Mouse (Mus musculus) liver, embryonic 11.5 days (tissue): ENCODE results near the gene Ifit3b. TPM values are rescaled to one million over a fixed set of nuclear protein-coding genes. Genes with fewer than 3 reads are reported as not detected.
"Not testable (repeated sequence)": the region's sequence is repeated elsewhere in the genome, so short reads cannot be mapped to it uniquely, and the experiment has no call there.

ENCODE experiments used
- ATAC-seq: fragments of 200-750 bp; cut with Nextera tagmentation; replicated peaks from 2 replicates; pipeline ENCODE4 v1.8.0; 2017; ENCODE audit warnings: moderate number of reproducible peaks, mild to moderate bottlenecking, moderate TSS enrichment, moderate library complexity; ENCODE audit not compliant: low FRiP score
- DNase-seq: peaks from one replicate; pipeline ENCODE4 v3.0.0-alpha.2; 2017; ENCODE audit warnings: low spot score
- H3K27ac ChIP-seq: fragments of 300-500 bp; sonication (generic); 2 replicates; pipeline ENCODE4 v1.5.1; 2014; ENCODE audit warnings: mild to moderate bottlenecking, low read depth, low read length, control low read depth
- H3K27me3 ChIP-seq: fragments of 300-500 bp; sonication (generic); replicated peaks from 2 replicates; pipeline ENCODE4 v1.6.1; 2014; ENCODE audit warnings: low read length, mixed read lengths; ENCODE audit not compliant: control insufficient read depth, insufficient read depth
- H3K36me3 ChIP-seq: fragments of 300-500 bp; sonication (generic); 2 replicates; pipeline ENCODE4 v1.6.1; 2014; ENCODE audit warnings: mild to moderate bottlenecking, low read length, moderate library complexity, mixed read lengths; ENCODE audit not compliant: control insufficient read depth, insufficient read depth
- H3K4me1 ChIP-seq: fragments of 300-500 bp; sonication (generic); replicated peaks from 2 replicates; pipeline ENCODE4 v1.6.1; 2014; ENCODE audit warnings: low read length, mixed read lengths; ENCODE audit not compliant: control insufficient read depth, insufficient read depth
- H3K4me2 ChIP-seq: fragments of 300-500 bp; sonication (generic); 2 replicates; pipeline ENCODE4 v1.6.1; 2014; ENCODE audit warnings: mild to moderate bottlenecking, control low read depth, moderate library complexity
- H3K4me3 ChIP-seq: fragments of 300-500 bp; sonication (generic); 2 replicates; pipeline ENCODE4 v1.5.1; 2014; ENCODE audit warnings: low read depth, low read length, control low read depth
- H3K9ac ChIP-seq: fragments of 300-500 bp; sonication (generic); 2 replicates; pipeline ENCODE4 v1.6.1; 2014; ENCODE audit warnings: low read depth, low read length, control low read depth
- H3K9me3 ChIP-seq: fragments of 300-500 bp; sonication (generic); 2 replicates; pipeline ENCODE4 v1.6.1; 2016; ENCODE audit warnings: low read length, inconsistent platforms, mixed read lengths; ENCODE audit not compliant: control insufficient read depth
- WGBS: fragments of 180-500 bp; shearing (Covaris S2); extraction: QIAGEN DNeasy Blood & Tissue Kit; methylation state at CpG from one replicate; pipeline ENCODE4 v1.1.7; 2014; 5-methylcytosine and 5-hydroxymethylcytosine counted together
- polyA plus RNA-seq: library from polyadenylated mRNA; unstranded; fragments of >200 nt; fragmentation: Nextera tagmentation; extraction: Ambion mirVana; gene quantifications from 2 replicates; pipeline ENCODE4 v1.2.1, GENCODE M21; 2014

Ifit3b gene
- polyA plus RNA-seq, 1 experiment from 2014 or later: not detected

GRCm38 (mm10) chr19:34598341-34598740 is 9.4 kb upstream of the Ifit3b start:
- no peak overlapping the region for H3K4me2 ChIP-seq
- H3K9ac ChIP-seq: no peak overlapping the region
- DNase-seq: no peak
- H3K27me3 ChIP-seq: no peaks in the 10 kb centered on the region
- H3K36me3 ChIP-seq: no peaks in the 10 kb centered on the region
- no peak overlapping the region for H3K27ac ChIP-seq
- ATAC-seq: no peak
- no peaks in the 10 kb centered on the region for H3K9me3 ChIP-seq
- no peaks in the 10 kb centered on the region for H3K4me1 ChIP-seq
- WGBS: 75% methylated on average over 2 of the region's 2 CpGs
- H3K4me3 ChIP-seq: no peak overlapping the region

GRCm38 (mm10) chr19:34599250-34599649 is 8.5 kb upstream of the Ifit3b start:
- not testable (repeated sequence) for H3K4me2 ChIP-seq, H3K4me1 ChIP-seq, H3K4me3 ChIP-seq, H3K27ac ChIP-seq, ATAC-seq, H3K27me3 ChIP-seq, H3K9me3 ChIP-seq, DNase-seq, H3K36me3 ChIP-seq, H3K9ac ChIP-seq

GRCm38 (mm10) chr19:34601888-34602287 is 5.9 kb upstream of the Ifit3b start, which contains the start of gene Ifit1bl1:
Gene Ifit1bl1, minus strand, starts transcription at chr19:34601956.
- ATAC-seq, H3K27me3 ChIP-seq, H3K4me1 ChIP-seq, H3K36me3 ChIP-seq, H3K9ac ChIP-seq, H3K9me3 ChIP-seq, H3K4me2 ChIP-seq, DNase-seq, H3K27ac ChIP-seq, H3K4me3 ChIP-seq: not testable (repeated sequence)
- WGBS: 35% methylated on average over 1 of the region's 1 CpGs

DNA sequence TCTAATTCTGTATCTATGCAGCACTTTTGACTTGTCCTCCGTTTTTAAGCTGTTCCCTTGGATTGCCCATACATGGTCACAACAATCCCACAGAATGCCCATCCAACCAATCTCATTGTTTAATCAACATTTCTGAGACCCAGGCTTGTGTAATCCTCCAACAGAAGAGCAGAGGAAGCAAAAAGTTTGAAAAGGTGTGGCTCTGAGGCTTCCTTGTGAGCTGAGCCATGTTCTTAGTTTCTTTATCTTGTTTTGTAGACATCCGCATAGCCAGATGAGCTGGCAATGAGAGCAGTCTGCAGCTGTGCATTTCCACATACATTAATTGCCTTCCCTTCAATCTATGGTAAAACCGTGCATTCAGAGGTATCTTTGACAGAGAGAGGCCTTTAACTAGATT is 2.3 kb upstream of the Ifit3b start:
- no peak overlapping the region for H3K4me2 ChIP-seq
- no peaks in the 10 kb centered on the region for H3K27me3 ChIP-seq
- no peaks in the 10 kb centered on the region for H3K4me1 ChIP-seq
- H3K9ac ChIP-seq: no peak overlapping the region
- H3K9me3 ChIP-seq: no peaks in the 10 kb centered on the region
- no peak for DNase-seq
- WGBS: 82% methylated on average over 3 of the region's 3 CpGs
- no peak for ATAC-seq
- no peak overlapping the region for H3K4me3 ChIP-seq
- no peaks in the 10 kb centered on the region for H3K36me3 ChIP-seq
- H3K27ac ChIP-seq: no peak overlapping the region

DNA sequence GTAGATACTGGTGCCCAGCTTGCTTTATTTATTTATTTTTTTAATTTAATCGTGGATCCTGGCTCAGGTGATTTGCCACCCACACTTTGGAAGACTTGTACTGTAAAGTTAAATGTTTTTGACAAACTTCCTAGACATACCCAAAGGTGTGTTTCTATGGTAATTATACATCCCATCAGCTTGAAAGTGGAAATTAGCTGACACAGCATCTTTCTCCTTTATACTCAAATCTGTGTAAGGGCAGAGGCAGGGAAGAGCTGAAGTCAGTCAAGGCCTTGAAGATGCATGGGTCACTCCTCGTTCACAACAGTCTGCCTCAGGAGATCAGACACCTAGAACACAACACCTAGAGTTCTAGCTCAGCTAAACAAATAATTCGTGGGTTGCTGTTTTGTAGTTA is 2.3 kb downstream of the Ifit3b start:
- not testable (repeated sequence) for H3K27me3 ChIP-seq, H3K4me3 ChIP-seq, H3K4me2 ChIP-seq, H3K9me3 ChIP-seq, H3K4me1 ChIP-seq, DNase-seq, H3K9ac ChIP-seq, H3K27ac ChIP-seq, ATAC-seq, H3K36me3 ChIP-seq
- WGBS: 65% methylated on average over 3 of the region's 3 CpGs

GRCm38 (mm10) chr19:34612243-34613001 is 4.7 kb downstream of the Ifit3b start:
- 78% methylated on average over 4 of the region's 11 CpGs for WGBS
- not testable (repeated sequence) for H3K9ac ChIP-seq, H3K27ac ChIP-seq, H3K36me3 ChIP-seq, DNase-seq, H3K4me1 ChIP-seq, H3K4me3 ChIP-seq, H3K9me3 ChIP-seq, ATAC-seq, H3K4me2 ChIP-seq, H3K27me3 ChIP-seq

- Histone ChIP-seq H3K9ac (no peak overlapping the region), H3K27ac (no peak overlapping the region), H3K9me3 (no peaks in the 10 kb centered on the region), H3K4me2 (no peak overlapping the region), H3K4me3 (no peak overlapping the region), H3K4me1 (no peaks in the 10 kb centered on the region), H3K36me3 (no peaks in the 10 kb centered on the region), H3K27me3 (no peaks in the 10 kb centered on the region)
- 81% methylated on average over 5 of the region's 5 CpGs for WGBS
- DNase-seq (no peak), ATAC-seq (no peak)
Observed at GRCm38 (mm10) chr19:34620871-34621270, 13.1 kb downstream of the Ifit3b start.

DNA sequence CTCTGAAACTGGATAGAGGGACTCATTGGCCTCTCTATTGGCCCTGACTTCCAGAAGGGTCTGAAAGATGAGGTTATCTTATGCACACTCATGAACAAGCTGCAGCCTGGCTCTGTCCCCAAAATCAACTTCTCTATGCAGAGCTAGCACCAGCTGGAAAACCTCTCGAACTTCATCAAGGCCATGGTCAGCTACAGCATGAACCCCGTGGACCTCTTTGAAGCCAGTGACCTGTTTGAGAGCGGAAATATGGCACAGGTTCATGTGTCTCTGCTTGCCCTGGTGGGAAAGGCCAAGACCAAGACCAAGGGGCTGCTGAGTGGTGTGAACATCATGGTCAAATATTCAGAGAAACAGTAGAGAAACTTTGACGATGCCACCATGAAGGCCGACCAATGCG is 16.0 kb downstream of the Ifit3b start:
- no peak overlapping the region for H3K4me2 ChIP-seq
- no peak overlapping the region for H3K4me3 ChIP-seq
- DNase-seq (no peak), ATAC-seq (no peak)
- WGBS: 89% methylated on average over 6 of the region's 6 CpGs
- H3K9ac ChIP-seq: no peak overlapping the region
- no peaks in the 10 kb centered on the region for H3K4me1 ChIP-seq
- no peaks in the 10 kb centered on the region for H3K27me3 ChIP-seq
- H3K27ac ChIP-seq: no peak overlapping the region
- no peaks in the 10 kb centered on the region for H3K36me3 ChIP-seq
- H3K9me3 ChIP-seq: no peaks in the 10 kb centered on the region

DNA sequence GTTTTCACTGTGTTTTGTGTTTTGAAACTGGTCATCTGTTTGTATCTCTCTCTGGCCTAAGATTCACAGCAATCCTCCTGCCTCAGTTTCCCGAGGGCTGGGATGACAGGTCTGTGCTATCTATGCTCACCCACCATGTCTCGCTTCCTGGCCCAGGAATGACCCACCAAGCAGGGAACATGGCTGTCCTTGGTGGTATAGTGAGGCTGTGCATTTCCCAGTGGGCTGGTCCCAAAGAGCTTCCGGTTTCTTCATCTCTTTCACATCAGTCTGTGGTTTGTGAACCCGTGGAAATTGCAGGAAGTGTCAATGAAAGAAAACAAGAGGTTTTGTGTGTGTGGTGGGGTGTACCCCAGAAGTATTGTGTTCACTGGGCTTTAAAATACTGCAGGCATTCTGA is 16.9 kb downstream of the Ifit3b start:
- DNase-seq: no peak
- H3K9me3 ChIP-seq: no peaks in the 10 kb centered on the region
- H3K27me3 ChIP-seq: no peaks in the 10 kb centered on the region
- no peak overlapping the region for H3K4me2 ChIP-seq
- ATAC-seq: no peak
- H3K36me3 ChIP-seq: no peaks in the 10 kb centered on the region
- H3K4me3 ChIP-seq: no peak overlapping the region
- no peak overlapping the region for H3K27ac ChIP-seq
- no peaks in the 10 kb centered on the region for H3K4me1 ChIP-seq
- H3K9ac ChIP-seq: no peak overlapping the region
- WGBS: 66% methylated on average over 4 of the region's 4 CpGs
